Mouse (Mus musculus) limb, embryonic 11.5 days (tissue): ENCODE data around the gene Myo3b. TPM values are rescaled to one million over a fixed set of nuclear protein-coding genes. Genes with fewer than 3 reads are reported as not detected.

Source experiments
- ATAC-seq: fragments of 200-750 bp; cut with Nextera tagmentation; 2 replicates; pipeline ENCODE4 v1.8.0; 2017; ENCODE audit warnings: low read depth; ENCODE audit not compliant: insufficient number of reproducible peaks, low FRiP score, low TSS enrichment
- DNase-seq: peaks from one replicate; pipeline ENCODE4 v3.0.0-alpha.2; 2015; ENCODE audit warnings: low spot score
- H3K27ac ChIP-seq: fragments of 300-500 bp; sonication (generic); replicated peaks from 2 replicates; pipeline ENCODE4 v1.5.1; 2014; ENCODE audit warnings: low read depth, mild to moderate bottlenecking, low read length
- H3K27me3 ChIP-seq: fragments of 300-500 bp; sonication (generic); 2 replicates; pipeline ENCODE4 v1.6.1; 2014; ENCODE audit warnings: mild to moderate bottlenecking, low read length, mixed read lengths; ENCODE audit not compliant: control insufficient read depth, insufficient read depth
- H3K36me3 ChIP-seq: fragments of 300-500 bp; sonication (generic); 2 replicates; pipeline ENCODE4 v1.6.1; 2014; ENCODE audit warnings: mild to moderate bottlenecking, low read length, moderate library complexity, mixed read lengths; ENCODE audit not compliant: control insufficient read depth, insufficient read depth
- H3K4me1 ChIP-seq: fragments of 300-500 bp; sonication (generic); 2 replicates; pipeline ENCODE4 v1.6.1; 2014; ENCODE audit warnings: low read length, mixed read lengths; ENCODE audit not compliant: control insufficient read depth, insufficient read depth
- H3K4me2 ChIP-seq: fragments of 300-500 bp; sonication (generic); 2 replicates; pipeline ENCODE4 v1.6.1; 2014; ENCODE audit warnings: low read depth, mild to moderate bottlenecking, moderate library complexity; ENCODE audit not compliant: severe bottlenecking
- H3K4me3 ChIP-seq: fragments of 300-500 bp; sonication (generic); 2 replicates; pipeline ENCODE4 v1.5.1; 2014; ENCODE audit warnings: low read depth, low read length
- H3K9ac ChIP-seq: fragments of 300-500 bp; sonication (generic); 2 replicates; pipeline ENCODE4 v1.6.1; 2014; ENCODE audit warnings: mild to moderate bottlenecking, low read length
- H3K9me3 ChIP-seq: fragments of 300-500 bp; sonication (generic); 2 replicates; pipeline ENCODE4 v1.6.1; 2016; ENCODE audit warnings: low read length; ENCODE audit not compliant: control insufficient read depth
- WGBS: fragments of 180-500 bp; shearing (Covaris S2); extraction: QIAGEN DNeasy Blood & Tissue Kit; methylation state at CpG from one replicate; pipeline ENCODE4 v1.1.7; 2014; 5-methylcytosine and 5-hydroxymethylcytosine counted together
- polyA plus RNA-seq: library from polyadenylated mRNA; unstranded; fragments of >200 nt; fragmentation: Nextera tagmentation; extraction: Ambion mirVana; gene quantifications from 2 replicates; pipeline ENCODE4 v1.2.1, GENCODE M21; 2014

Myo3b gene
- polyA plus RNA-seq, 1 experiment from 2014 or later = not detected

GRCm38 (mm10) chr2:70410298-70410885 is 371.5 kb downstream of the Myo3b start:
- H3K27ac ChIP-seq = no peak overlapping the region
- 64% methylated on average over 4 of the region's 4 CpGs for WGBS

GRCm38 (mm10) chr2:70412315-70412714 is 373.4 kb downstream of the Myo3b start:
- 0 out of 2 replicates have a peak, but pooled peaks cover 3% of the 10 kb centered on the region for H3K4me1 ChIP-seq
- WGBS = 74% methylated on average over 13 of the region's 13 CpGs
- no peak overlapping the region for H3K4me3 ChIP-seq
- no peak for DNase-seq
- no peaks in the 10 kb centered on the region for H3K27me3 ChIP-seq
- H3K27ac ChIP-seq = no peak overlapping the region
- ATAC-seq = no peak
- H3K9ac ChIP-seq = no peak overlapping the region
- no peaks in the 10 kb centered on the region for H3K36me3 ChIP-seq
- no peaks in the 10 kb centered on the region for H3K9me3 ChIP-seq
- H3K4me2 ChIP-seq = no peak overlapping the region

More at GRCm38 (mm10) chr2:70410298-70410885, 371.5 kb downstream of the Myo3b start:
- Histone ChIP-seq H3K9me3 (no peaks in the 10 kb centered on the region), H3K4me3 (no peak overlapping the region), H3K27me3 (no peaks in the 10 kb centered on the region), H3K36me3 (no peaks in the 10 kb centered on the region), H3K9ac (no peak overlapping the region), H3K4me2 (no peak overlapping the region), H3K4me1 (0 out of 2 replicates have a peak, but pooled peaks cover 3% of the 10 kb centered on the region)
- no peak for DNase-seq
- ATAC-seq = no peak

DNA sequence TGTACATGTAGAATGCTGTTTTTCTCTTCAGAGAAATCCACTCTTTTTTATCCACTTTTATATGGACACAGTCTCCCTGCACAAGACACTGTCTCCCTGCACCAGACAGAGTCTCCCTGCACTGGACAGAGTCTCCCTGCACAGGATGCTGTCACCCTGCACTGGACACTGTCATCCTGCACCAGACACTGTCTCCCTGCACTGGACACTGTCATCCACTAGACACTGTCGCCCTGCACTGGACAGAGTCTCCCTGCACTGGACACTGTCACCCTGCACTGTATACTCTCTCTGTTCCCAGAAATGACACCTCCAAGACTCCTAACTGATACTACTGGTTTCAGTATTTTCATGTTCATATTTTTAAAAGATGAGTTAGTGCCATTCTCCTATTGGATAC is 375.5 kb downstream of the Myo3b start:
- no peak overlapping the region for H3K27ac ChIP-seq
- no peak overlapping the region for H3K4me3 ChIP-seq
- no peaks in the 10 kb centered on the region for H3K27me3 ChIP-seq
- no peaks in the 10 kb centered on the region for H3K4me1 ChIP-seq
- ATAC-seq (no peak), DNase-seq (no peak)
- no peaks in the 10 kb centered on the region for H3K9me3 ChIP-seq
- H3K9ac ChIP-seq = no peak overlapping the region
- H3K4me2 ChIP-seq = no peak overlapping the region
- H3K36me3 ChIP-seq = no peaks in the 10 kb centered on the region
- WGBS = 71% methylated on average over 1 of the region's 1 CpGs

GRCm38 (mm10) chr2:70415521-70415920 is 376.6 kb downstream of the Myo3b start:
- 76% methylated on average over 1 of the region's 1 CpGs for WGBS
- Histone ChIP-seq H3K9ac (no peak overlapping the region), H3K4me2 (no peak overlapping the region), H3K27ac (no peak overlapping the region), H3K9me3 (no peaks in the 10 kb centered on the region), H3K4me3 (no peak overlapping the region), H3K4me1 (no peaks in the 10 kb centered on the region), H3K27me3 (no peaks in the 10 kb centered on the region), H3K36me3 (no peaks in the 10 kb centered on the region)
- DNase-seq (no peak), ATAC-seq (no peak)

DNA sequence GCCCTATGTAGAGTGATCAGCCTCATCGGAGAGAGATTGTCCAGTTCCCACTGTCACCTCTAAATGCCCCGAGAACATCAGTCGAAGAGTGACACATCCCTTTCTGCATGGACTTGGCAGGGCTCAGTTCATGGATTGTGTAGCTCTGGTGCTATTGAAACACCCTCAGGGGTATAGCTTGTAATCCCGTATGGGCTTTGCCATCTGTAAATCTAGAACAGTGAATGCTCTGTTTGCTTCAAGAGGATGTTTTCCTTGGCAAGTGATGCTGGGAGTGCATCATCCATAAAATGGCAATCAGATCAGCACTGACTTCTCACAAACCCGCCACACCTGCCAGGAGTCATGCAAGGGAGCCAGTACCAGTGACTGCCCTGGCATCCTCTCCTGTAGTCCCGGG is 380.4 kb downstream of the Myo3b start:
- H3K4me3 ChIP-seq = no peak overlapping the region
- DNase-seq (no peak), ATAC-seq (no peak)
- H3K4me1 ChIP-seq = no peaks in the 10 kb centered on the region
- H3K27ac ChIP-seq = no peak overlapping the region
- H3K27me3 ChIP-seq = no peaks in the 10 kb centered on the region
- no peak overlapping the region for H3K4me2 ChIP-seq
- WGBS = 85% methylated on average over 6 of the region's 6 CpGs
- no peaks in the 10 kb centered on the region for H3K9me3 ChIP-seq
- H3K9ac ChIP-seq = no peak overlapping the region
- H3K36me3 ChIP-seq = no peaks in the 10 kb centered on the region

- 89% methylated on average over 13 of the region's 13 CpGs for WGBS
Measured at GRCm38 (mm10) chr2:70421144-70421874, 382.4 kb downstream of the Myo3b start.

DNA sequence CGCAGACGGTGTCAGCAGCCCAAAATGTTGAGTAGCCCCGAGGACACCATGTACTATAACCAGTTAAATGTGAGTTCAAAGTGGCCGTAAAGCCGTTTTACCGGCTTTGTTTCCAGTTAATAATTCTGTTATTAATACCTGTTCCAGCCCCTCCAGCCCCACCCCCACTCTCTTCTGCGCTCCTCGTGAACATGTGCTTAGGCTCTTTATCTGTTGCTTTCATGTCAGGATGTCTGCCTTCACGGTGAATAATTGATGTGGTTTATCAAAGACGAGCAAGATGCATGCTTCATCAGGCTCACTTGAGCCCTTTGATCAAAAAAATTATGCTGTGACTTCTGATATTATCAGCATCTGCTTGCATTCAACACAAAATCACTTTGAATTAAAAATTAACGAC is 386.7 kb downstream of the Myo3b start:
- WGBS = 56% methylated on average over 11 of the region's 11 CpGs
- H3K36me3 ChIP-seq = no peaks in the 10 kb centered on the region
- H3K4me3 ChIP-seq = no peak overlapping the region
- H3K9ac ChIP-seq = no peak overlapping the region
- H3K4me2 ChIP-seq = no peak overlapping the region
- no peaks in the 10 kb centered on the region for H3K9me3 ChIP-seq
- H3K27ac ChIP-seq = no peak overlapping the region
- no peaks in the 10 kb centered on the region for H3K27me3 ChIP-seq
- no peaks in the 10 kb centered on the region for H3K4me1 ChIP-seq
- DNase-seq (no peak), ATAC-seq (no peak)

More at GRCm38 (mm10) chr2:70421144-70421874, 382.4 kb downstream of the Myo3b start:
- no peak overlapping the region for H3K27ac ChIP-seq
- H3K9ac ChIP-seq = no peak overlapping the region
- ATAC-seq (no peak), DNase-seq (no peak)
- no peak overlapping the region for H3K4me2 ChIP-seq
- no peaks in the 10 kb centered on the region for H3K4me1 ChIP-seq
- no peaks in the 10 kb centered on the region for H3K9me3 ChIP-seq
- no peak overlapping the region for H3K4me3 ChIP-seq
- H3K36me3 ChIP-seq = no peaks in the 10 kb centered on the region
- no peaks in the 10 kb centered on the region for H3K27me3 ChIP-seq

- Histone ChIP-seq H3K27ac (no peak overlapping the region), H3K27me3 (no peaks in the 10 kb centered on the region), H3K9ac (no peak overlapping the region), H3K4me1 (peaks cover 7% of the 10 kb centered on the region; the same call in 1 of the 2 replicates), H3K4me2 (no peak overlapping the region), H3K36me3 (no peaks in the 10 kb centered on the region), H3K4me3 (no peak overlapping the region), H3K9me3 (no peaks in the 10 kb centered on the region)
- WGBS = 1% methylated on average over 4 of the region's 4 CpGs
- ATAC-seq (no peak), DNase-seq (peak; percentile 57)
Measured at GRCm38 (mm10) chr2:70443035-70443434, 404.1 kb downstream of the Myo3b start.
